Mouse (Mus musculus): ENCODE data around the gene Zwilch. TPM values are rescaled to one million over a fixed set of nuclear protein-coding genes. Genes with fewer than 3 reads are reported as not detected.

The Zwilch gene
- 2.7 TPM for polyA plus RNA-seq (2014; fragmentation: Illumina TruSeq; extraction: RNeasy Lipid Tissue Mini Kit (QIAGEN cat#74804); ENCODE audit: low read depth, low replicate concordance)

DNA sequence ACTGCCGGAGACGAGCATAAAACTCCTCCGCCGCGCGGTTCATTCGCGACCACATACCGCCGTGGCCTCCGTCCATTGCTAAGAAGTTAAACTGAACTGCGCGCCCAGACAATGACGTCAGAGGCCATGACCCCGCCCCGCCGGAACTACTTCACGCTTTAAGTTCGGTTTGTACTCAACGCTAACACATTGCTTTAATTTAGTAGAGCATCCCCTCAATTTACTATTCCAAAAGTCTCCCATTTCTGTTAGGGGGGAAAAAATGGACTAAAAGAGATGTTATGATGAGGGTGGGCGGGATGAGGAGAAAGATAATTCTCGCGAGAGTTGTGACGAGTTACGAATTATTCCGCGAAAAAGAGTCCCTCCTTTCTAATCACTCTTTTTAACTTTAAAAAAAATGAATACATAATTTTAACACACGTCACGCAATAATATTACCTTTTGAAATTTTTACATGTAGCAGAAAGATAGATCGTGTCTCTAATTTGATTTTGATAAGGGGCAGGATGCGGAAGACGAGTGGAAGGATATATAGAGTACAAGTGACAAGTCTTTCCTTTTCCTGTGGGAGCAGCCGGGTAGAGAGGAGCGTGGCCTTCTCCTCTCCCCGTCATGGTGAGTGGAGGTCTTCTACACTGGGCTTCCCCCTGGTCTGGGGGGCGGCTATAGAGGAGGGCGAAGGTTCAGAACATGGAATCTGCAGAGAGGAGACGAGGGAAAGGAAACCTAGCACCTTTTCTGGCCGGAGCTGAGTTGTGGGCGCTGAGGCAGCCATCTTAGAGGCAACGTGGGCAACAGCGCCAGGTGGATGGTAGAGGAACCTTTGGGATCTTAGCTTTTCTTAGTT is at the start of gene Zwilch, which contains the start of gene Rpl4:
TSS of gene Zwilch (minus strand) at position 289 of the 850 bp plus-strand sequence.
TSS of gene Rpl4 (plus strand) at position 560 of the 850 bp plus-strand sequence.

GRCm38 (mm10) chr9:64178974-64179646 is 6.2 kb upstream of the Zwilch start, which contains the start of gene Snapc5:
Gene Snapc5 (plus strand): TSS chr9:64179274.

DNA sequence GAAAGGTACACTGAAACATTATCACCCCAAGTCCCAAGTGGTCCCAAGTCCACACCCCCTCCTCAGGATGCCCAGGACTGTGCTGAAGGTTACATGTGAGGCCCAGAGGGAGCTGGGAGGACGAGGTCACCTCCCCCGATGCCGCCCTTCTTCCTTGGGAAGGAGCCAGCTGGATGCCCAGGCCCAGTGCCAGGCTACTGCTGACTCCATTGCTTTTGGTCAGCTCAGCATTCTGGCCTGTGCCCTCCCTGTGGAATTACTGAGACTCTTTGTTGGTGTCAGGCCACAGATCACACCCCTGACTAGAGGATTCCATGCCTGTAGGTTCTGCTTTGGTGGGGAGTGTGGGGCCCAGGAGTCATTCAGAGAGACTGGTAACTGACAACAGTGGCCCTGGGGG is 56.0 kb downstream of the Zwilch start, which contains the start of gene Lctl:
TSS of gene Lctl (plus strand) at position 272 of the 400 bp plus-strand sequence.

Other genes starting within 250 kb of the Zwilch start
- 2.3 TPM for gene Smad6, start 151.0 kb downstream of the Zwilch start, polyA plus RNA-seq (2014; fragmentation: Illumina TruSeq; extraction: RNeasy Lipid Tissue Mini Kit (QIAGEN cat#74804); ENCODE audit: low read depth, low replicate concordance)
- gene Lctl, start 56.0 kb downstream of the Zwilch start, polyA plus RNA-seq (2014; fragmentation: Illumina TruSeq; extraction: RNeasy Lipid Tissue Mini Kit (QIAGEN cat#74804); ENCODE audit: low read depth, low replicate concordance) = 2.1 TPM
- 340 TPM for gene Rpl4, start 271 bp upstream of the Zwilch start, polyA plus RNA-seq (2014; fragmentation: Illumina TruSeq; extraction: RNeasy Lipid Tissue Mini Kit (QIAGEN cat#74804); ENCODE audit: low read depth, low replicate concordance)
- gene Snapc5, start 6.2 kb upstream of the Zwilch start, polyA plus RNA-seq (2014; fragmentation: Illumina TruSeq; extraction: RNeasy Lipid Tissue Mini Kit (QIAGEN cat#74804); ENCODE audit: low read depth, low replicate concordance) = 96.3 TPM
- not detected for gene Uchl4, start 62.1 kb upstream of the Zwilch start, polyA plus RNA-seq (2014; fragmentation: Illumina TruSeq; extraction: RNeasy Lipid Tissue Mini Kit (QIAGEN cat#74804); ENCODE audit: low read depth, low replicate concordance)
- 47.8 TPM for gene Map2k1, start 80.5 kb upstream of the Zwilch start, polyA plus RNA-seq (2014; fragmentation: Illumina TruSeq; extraction: RNeasy Lipid Tissue Mini Kit (QIAGEN cat#74804); ENCODE audit: low read depth, low replicate concordance)
- 41.5 TPM for gene Tipin, start 108.5 kb upstream of the Zwilch start, polyA plus RNA-seq (2014; fragmentation: Illumina TruSeq; extraction: RNeasy Lipid Tissue Mini Kit (QIAGEN cat#74804); ENCODE audit: low read depth, low replicate concordance)
- 17.1 TPM for gene Dis3l, start 168.2 kb upstream of the Zwilch start, polyA plus RNA-seq (2014; fragmentation: Illumina TruSeq; extraction: RNeasy Lipid Tissue Mini Kit (QIAGEN cat#74804); ENCODE audit: low read depth, low replicate concordance)
- gene Megf11, start 212.5 kb upstream of the Zwilch start, polyA plus RNA-seq (2014; fragmentation: Illumina TruSeq; extraction: RNeasy Lipid Tissue Mini Kit (QIAGEN cat#74804); ENCODE audit: low read depth, low replicate concordance) = 0.20 TPM

Data from kidney, adult 10 weeks (tissue).